Mouse (Mus musculus) gastrocnemius, adult 2 months (tissue): ENCODE measurements around the gene Rpl21. TPM values are rescaled to one million over a fixed set of nuclear protein-coding genes. Genes with fewer than 3 reads are reported as not detected.

Experiments
- DNase-seq: peaks from one replicate; pipeline ENCODE4 v3.0.0; 2022
- H3K27ac ChIP-seq: fragments of 200-600 bp; 2 replicates; pipeline ENCODE4 v1.8.1; 2022; ENCODE audit warnings: mild to moderate bottlenecking
- H3K4me3 ChIP-seq: fragments of 200-600 bp; 2 replicates; pipeline ENCODE4 v1.8.1; 2022; ENCODE audit warnings: mild to moderate bottlenecking, moderate library complexity
- CTCF ChIP-seq: fragments of 200-600 bp; IDR thresholded peaks from 2 replicates; pipeline ENCODE4 v1.8.1; 2022; ENCODE audit warnings: antibody characterized with exemption, mild to moderate bottlenecking, moderate library complexity
- intact Hi-C: fragments of 180-260 bp; cut with DNase I; formaldehyde crosslinking; loops from one replicate; pipeline ENCODE4 v1.15.1; 2025
- total RNA-seq, 2 experiments: library from RNA; stranded (reverse); gene quantifications; 2 replicates each; pipeline ENCODE4 v1.2.3; 2021

Rpl21 gene
- total RNA-seq, 2 experiments from 2014 or later = 120 to 155 TPM

- H3K27ac ChIP-seq = no peak overlapping the region
Measured at GRCm38 (mm10) chr5:146838836-146839648, 6.4 kb downstream of the Rpl21 start.

GRCm38 (mm10) chr5:146839760-146840159, 7.1 kb downstream of the Rpl21 start:
- intact Hi-C loops = loop anchor here (5.0 kb wide), 1 partner anchor 132 kb away; no protein-coding TSS in a partner anchor
- Histone ChIP-seq H3K27ac (no peak overlapping the region), H3K4me3 (no peak overlapping the region)
- DNase-seq = no peak
- TF ChIP-seq CTCF = no peak

More at GRCm38 (mm10) chr5:146838836-146839648, 6.4 kb downstream of the Rpl21 start:
- H3K4me3 ChIP-seq = no peak overlapping the region
- no peak for TF ChIP-seq CTCF
- DNase-seq = no peak
- intact Hi-C loops = loop anchor here (5.0 kb wide), 1 partner anchor 132 kb away; no protein-coding TSS in a partner anchor

GRCm38 (mm10) chr5:146840422-146840821, 7.7 kb downstream of the Rpl21 start:
- TF ChIP-seq CTCF = no peak
- Histone ChIP-seq H3K27ac (no peak overlapping the region), H3K4me3 (no peak overlapping the region)
- intact Hi-C loops = no loop called here
- no peak for DNase-seq

GRCm38 (mm10) chr5:146841301-146841700, 8.6 kb downstream of the Rpl21 start:
- intact Hi-C loops = no loop called here
- DNase-seq = no peak

GRCm38 (mm10) chr5:146841996-146842395, 9.3 kb downstream of the Rpl21 start:
- TF ChIP-seq CTCF = no peak

More at GRCm38 (mm10) chr5:146841301-146841700, 8.6 kb downstream of the Rpl21 start:
- no peak for TF ChIP-seq CTCF
- H3K27ac ChIP-seq = no peak overlapping the region
- H3K4me3 ChIP-seq = no peak overlapping the region

GRCm38 (mm10) chr5:146844301-146844941, 11.7 kb downstream of the Rpl21 start:
- TF ChIP-seq CTCF = peak; percentile 27; the same call in 1 of the 2 replicates
- peak overlapping the region; percentile 85 for H3K27ac ChIP-seq
- peak overlapping the region; percentile 80 for H3K4me3 ChIP-seq
- intact Hi-C loops = no loop called here
- no peak for DNase-seq

More at GRCm38 (mm10) chr5:146841996-146842395, 9.3 kb downstream of the Rpl21 start:
- Histone ChIP-seq H3K27ac (peak overlapping the region; percentile 46), H3K4me3 (no peak overlapping the region)
- intact Hi-C loops = no loop called here
- DNase-seq = no peak

- intact Hi-C loops = no loop called here
- peak; percentile 91 for DNase-seq
- TF ChIP-seq CTCF = peak; percentile 49
- H3K4me3 ChIP-seq = peak within 1 kb of the TSS; percentile 80
- H3K27ac ChIP-seq = peak within 1 kb of the TSS; percentile 85
Measured at GRCm38 (mm10) chr5:146844945-146845365, 12.3 kb downstream of the Rpl21 start, which contains the start of gene Rasl11a. Rasl11a (plus strand) TSS chr5:146845071.

GRCm38 (mm10) chr5:146846489-146846888, 13.8 kb downstream of the Rpl21 start:
- Histone ChIP-seq H3K27ac (peak overlapping the region; percentile 85), H3K4me3 (peak overlapping the region; percentile 80)
- intact Hi-C loops = no loop called here

GRCm38 (mm10) chr5:146848936-146849582, 16.4 kb downstream of the Rpl21 start:
- DNase-seq = no peak
- Histone ChIP-seq H3K4me3 (no peak overlapping the region), H3K27ac (no peak overlapping the region)
- no peak for TF ChIP-seq CTCF
- intact Hi-C loops = no loop called here

More at GRCm38 (mm10) chr5:146846489-146846888, 13.8 kb downstream of the Rpl21 start:
- DNase-seq = no peak
- TF ChIP-seq CTCF = no peak

- no peak overlapping the region for H3K4me3 ChIP-seq
- DNase-seq = no peak
- intact Hi-C loops = no loop called here
- no peak overlapping the region for H3K27ac ChIP-seq
- TF ChIP-seq CTCF = 0 out of 2 replicates have a peak, but pooled peaks have one; percentile 17
Measured at GRCm38 (mm10) chr5:146856106-146856505, 23.4 kb downstream of the Rpl21 start.

GRCm38 (mm10) chr5:146857620-146858019, 24.9 kb downstream of the Rpl21 start:
- intact Hi-C loops = no loop called here
- Histone ChIP-seq H3K4me3 (no peak overlapping the region), H3K27ac (no peak overlapping the region)
- no peak for DNase-seq
- no peak for TF ChIP-seq CTCF

GRCm38 (mm10) chr5:146858772-146859171, 26.1 kb downstream of the Rpl21 start:
- intact Hi-C loops = no loop called here
- no peak for DNase-seq
- no peak overlapping the region for H3K27ac ChIP-seq
- no peak for TF ChIP-seq CTCF
- no peak overlapping the region for H3K4me3 ChIP-seq

GRCm38 (mm10) chr5:146859246-146859645, 26.6 kb downstream of the Rpl21 start:
- no peak overlapping the region for H3K4me3 ChIP-seq
- intact Hi-C loops = no loop called here
- no peak for DNase-seq
- no peak for TF ChIP-seq CTCF
- no peak overlapping the region for H3K27ac ChIP-seq
